Mouse (Mus musculus) midbrain, embryonic 13.5 days (tissue): ENCODE data around the gene Lrrc8c. TPM values are rescaled to one million over a fixed set of nuclear protein-coding genes. Genes with fewer than 3 reads are reported as not detected.

Experiments
- ATAC-seq: fragments of 200-750 bp; cut with Nextera tagmentation; 2 replicates; pipeline ENCODE4 v1.8.0; 2017; ENCODE audit warnings: mild to moderate bottlenecking, moderate TSS enrichment, moderate library complexity
- H3K27ac ChIP-seq: fragments of 300-500 bp; sonication (generic); 2 replicates; pipeline ENCODE4 v1.5.1; 2015; ENCODE audit warnings: inconsistent platforms, mild to moderate bottlenecking, moderate library complexity
- H3K27me3 ChIP-seq: fragments of 300-500 bp; sonication (generic); 2 replicates; pipeline ENCODE4 v1.6.1; 2015; ENCODE audit warnings: mild to moderate bottlenecking, inconsistent platforms
- H3K36me3 ChIP-seq: fragments of 300-500 bp; sonication (generic); 2 replicates; pipeline ENCODE4 v1.6.1; 2015; ENCODE audit warnings: mild to moderate bottlenecking, inconsistent platforms
- H3K4me1 ChIP-seq: fragments of 300-500 bp; sonication (generic); replicated peaks from 2 replicates; pipeline ENCODE4 v1.6.1; 2015; ENCODE audit warnings: inconsistent platforms
- H3K4me2 ChIP-seq: fragments of 300-500 bp; sonication (generic); replicated peaks from 2 replicates; pipeline ENCODE4 v1.6.1; 2015; ENCODE audit warnings: moderate library complexity, mild to moderate bottlenecking, inconsistent platforms
- H3K4me3 ChIP-seq: fragments of 300-500 bp; sonication (generic); replicated peaks from 2 replicates; pipeline ENCODE4 v1.5.1; 2015; ENCODE audit warnings: mild to moderate bottlenecking, inconsistent platforms
- H3K9ac ChIP-seq: fragments of 300-500 bp; sonication (generic); replicated peaks from 2 replicates; pipeline ENCODE4 v1.6.1; 2015; ENCODE audit warnings: mild to moderate bottlenecking, inconsistent platforms
- H3K9me3 ChIP-seq: fragments of 300-500 bp; sonication (generic); 2 replicates; pipeline ENCODE4 v1.6.1; 2016; ENCODE audit warnings: mild to moderate bottlenecking, inconsistent platforms
- WGBS: fragments of 180-500 bp; shearing (Covaris S2); methylation state at CpG from one replicate; pipeline ENCODE4 v1.1.7; 2015; 5-methylcytosine and 5-hydroxymethylcytosine counted together
- polyA plus RNA-seq: library from polyadenylated mRNA; unstranded; fragments of >200 nt; fragmentation: Nextera tagmentation; extraction: Ambion mirVana; gene quantifications from 2 replicates; pipeline ENCODE4 v1.2.1, GENCODE M21; 2015

Lrrc8c gene
- polyA plus RNA-seq, 1 experiment from 2014 or later, result 9.7 TPM

- H3K9me3 ChIP-seq, result no peaks in the 10 kb centered on the region
Measured at GRCm38 (mm10) chr5:105527477-105528331, 8.5 kb downstream of the Lrrc8c start.

GRCm38 (mm10) chr5:105530576-105530975 lies 11.4 kb downstream of the Lrrc8c start:
- H3K9ac ChIP-seq, result no peak overlapping the region
- 85% methylated on average over 6 of the region's 6 CpGs for WGBS
- H3K9me3 ChIP-seq, result no peaks in the 10 kb centered on the region
- no peak overlapping the region for H3K27ac ChIP-seq
- H3K4me1 ChIP-seq, result no peaks in the 10 kb centered on the region
- H3K36me3 ChIP-seq, result peaks cover 6% of the 10 kb centered on the region; the same call in 1 of the 2 replicates
- no peak overlapping the region for H3K4me3 ChIP-seq
- ATAC-seq, result no peak
- no peak overlapping the region for H3K4me2 ChIP-seq
- no peaks in the 10 kb centered on the region for H3K27me3 ChIP-seq

More at GRCm38 (mm10) chr5:105527477-105528331, 8.5 kb downstream of the Lrrc8c start:
- Histone ChIP-seq H3K9ac (no peak overlapping the region), H3K36me3 (peaks cover 6% of the 10 kb centered on the region), H3K27me3 (no peaks in the 10 kb centered on the region), H3K4me2 (no peak overlapping the region), H3K4me1 (no peaks in the 10 kb centered on the region), H3K27ac (no peak overlapping the region), H3K4me3 (no peak overlapping the region)
- 96% methylated on average over 23 of the region's 23 CpGs for WGBS
- no peak for ATAC-seq

DNA sequence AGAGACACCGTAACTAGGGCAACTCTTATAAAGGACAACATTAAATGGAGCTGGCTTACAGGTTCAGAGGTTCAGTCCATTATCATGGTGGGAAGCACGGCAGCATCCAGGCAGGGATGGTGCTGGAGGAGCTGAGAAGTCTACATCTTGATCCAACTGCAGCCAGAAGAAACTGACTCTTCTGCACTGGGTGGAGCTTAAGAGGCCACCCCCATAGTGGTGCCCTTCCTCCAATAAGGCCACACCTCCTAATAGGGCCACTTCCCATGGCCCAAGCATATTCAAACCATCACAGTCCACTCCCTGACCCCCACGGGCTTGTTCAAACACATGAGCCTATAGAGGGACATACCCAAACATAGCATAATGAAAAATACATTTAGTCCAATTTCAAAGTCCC lies 16.0 kb downstream of the Lrrc8c start:
- no peak overlapping the region for H3K27ac ChIP-seq
- 99% methylated on average over 3 of the region's 3 CpGs for WGBS
- no peak overlapping the region for H3K4me2 ChIP-seq
- no peaks in the 10 kb centered on the region for H3K9me3 ChIP-seq
- H3K9ac ChIP-seq, result no peak overlapping the region
- no peak for ATAC-seq
- no peaks in the 10 kb centered on the region for H3K27me3 ChIP-seq
- no peak overlapping the region for H3K4me3 ChIP-seq
- H3K4me1 ChIP-seq, result no peaks in the 10 kb centered on the region
- 0 out of 2 replicates have a peak, but pooled peaks cover 7% of the 10 kb centered on the region for H3K36me3 ChIP-seq

GRCm38 (mm10) chr5:105536172-105536571 lies 17.0 kb downstream of the Lrrc8c start:
- ATAC-seq, result no peak
- H3K27me3 ChIP-seq, result no peaks in the 10 kb centered on the region
- no peak overlapping the region for H3K4me3 ChIP-seq
- H3K9ac ChIP-seq, result no peak overlapping the region
- no peak overlapping the region for H3K4me2 ChIP-seq
- H3K27ac ChIP-seq, result no peak overlapping the region
- H3K4me1 ChIP-seq, result no peaks in the 10 kb centered on the region
- H3K9me3 ChIP-seq, result no peaks in the 10 kb centered on the region
- 91% methylated on average over 2 of the region's 2 CpGs for WGBS
- 0 out of 2 replicates have a peak, but pooled peaks cover 7% of the 10 kb centered on the region for H3K36me3 ChIP-seq

DNA sequence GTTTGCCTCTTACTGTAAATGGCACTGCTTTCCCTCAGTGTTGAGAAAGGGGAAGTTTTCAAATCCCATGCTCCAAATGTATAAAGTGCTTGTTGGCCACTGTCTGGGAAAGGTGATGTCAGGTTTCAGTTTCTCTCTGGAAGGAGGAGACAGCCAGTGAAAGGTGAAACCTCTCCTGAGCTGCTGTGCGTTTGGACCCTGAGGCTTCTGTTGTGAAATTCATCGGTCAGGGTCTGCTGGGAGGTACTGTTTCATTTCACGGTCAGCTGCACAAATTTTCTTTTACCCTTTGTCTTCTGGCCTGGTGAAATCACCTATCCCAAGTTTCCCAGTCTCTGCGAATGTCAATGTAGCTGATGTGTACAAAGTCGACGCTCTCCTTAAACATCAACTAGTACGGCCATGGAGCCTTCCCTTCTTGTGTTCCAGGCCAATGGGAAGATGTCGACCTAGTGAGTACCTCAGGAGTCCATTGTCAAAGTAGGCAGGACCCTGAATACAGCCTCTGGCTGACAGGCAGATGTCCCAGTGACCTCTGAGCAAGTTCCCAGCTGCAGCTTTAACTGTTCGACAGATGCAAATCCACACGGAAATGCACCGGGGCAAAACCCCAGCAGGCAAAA lies 18.0 kb downstream of the Lrrc8c start:
- 0 out of 2 replicates have a peak, but pooled peaks cover 7% of the 10 kb centered on the region for H3K36me3 ChIP-seq
- no peaks in the 10 kb centered on the region for H3K4me1 ChIP-seq
- no peaks in the 10 kb centered on the region for H3K27me3 ChIP-seq
- ATAC-seq, result no peak
- 73% methylated on average over 11 of the region's 11 CpGs for WGBS
- H3K9ac ChIP-seq, result no peak overlapping the region
- no peak overlapping the region for H3K4me3 ChIP-seq
- H3K4me2 ChIP-seq, result no peak overlapping the region
- H3K9me3 ChIP-seq, result no peaks in the 10 kb centered on the region
- no peak overlapping the region for H3K27ac ChIP-seq

- Histone ChIP-seq H3K4me1 (no peaks in the 10 kb centered on the region), H3K4me2 (no peak overlapping the region), H3K4me3 (no peak overlapping the region), H3K27me3 (no peaks in the 10 kb centered on the region), H3K36me3 (peaks cover 10% of the 10 kb centered on the region; the same call in 1 of the 2 replicates), H3K9me3 (no peaks in the 10 kb centered on the region), H3K9ac (no peak overlapping the region), H3K27ac (no peak overlapping the region)
- no peak for ATAC-seq
- WGBS, result 93% methylated on average over 7 of the region's 7 CpGs
Measured at GRCm38 (mm10) chr5:105541051-105541450, 21.9 kb downstream of the Lrrc8c start.

GRCm38 (mm10) chr5:105545126-105545525 lies 25.9 kb downstream of the Lrrc8c start:
- Histone ChIP-seq H3K4me2 (no peak overlapping the region), H3K36me3 (peaks cover 3% of the 10 kb centered on the region; the same call in 1 of the 2 replicates), H3K9ac (no peak overlapping the region), H3K4me1 (no peaks in the 10 kb centered on the region), H3K27me3 (no peaks in the 10 kb centered on the region), H3K4me3 (no peak overlapping the region), H3K9me3 (no peaks in the 10 kb centered on the region), H3K27ac (no peak overlapping the region)
- ATAC-seq, result no peak
- 30% methylated on average over 3 of the region's 3 CpGs for WGBS

GRCm38 (mm10) chr5:105547115-105547514 lies 27.9 kb downstream of the Lrrc8c start:
- Histone ChIP-seq H3K4me3 (no peak overlapping the region), H3K4me2 (no peak overlapping the region), H3K27ac (no peak overlapping the region), H3K9ac (no peak overlapping the region), H3K36me3 (peaks cover 3% of the 10 kb centered on the region; the same call in 1 of the 2 replicates), H3K4me1 (no peaks in the 10 kb centered on the region), H3K27me3 (no peaks in the 10 kb centered on the region), H3K9me3 (no peaks in the 10 kb centered on the region)
- 95% methylated on average over 4 of the region's 4 CpGs for WGBS
- ATAC-seq, result no peak

DNA sequence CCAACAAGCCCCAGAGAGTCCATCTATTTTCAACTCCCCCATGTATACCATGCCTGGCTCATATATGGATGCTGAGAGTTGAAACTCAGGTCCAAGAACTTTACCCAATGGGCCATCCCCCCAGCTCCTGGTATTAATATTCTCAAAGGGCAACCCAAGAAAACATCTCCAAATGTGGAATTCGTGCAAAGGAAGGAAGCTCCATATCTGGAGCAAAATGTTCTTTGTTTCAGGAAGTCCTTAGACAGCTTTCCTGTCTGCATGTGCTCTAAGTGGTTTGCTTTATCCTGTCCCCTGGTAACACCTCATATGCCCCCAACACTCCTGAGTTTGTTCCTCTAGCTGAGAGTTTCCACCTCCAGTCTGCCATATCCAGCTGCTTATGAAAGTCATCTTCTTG lies 32.6 kb downstream of the Lrrc8c start:
- 88% methylated on average over 1 of the region's 1 CpGs for WGBS
- Histone ChIP-seq H3K9ac (no peak overlapping the region), H3K9me3 (no peaks in the 10 kb centered on the region)

GRCm38 (mm10) chr5:105556291-105556690 lies 37.1 kb downstream of the Lrrc8c start:
- H3K9me3 ChIP-seq, result no peaks in the 10 kb centered on the region; the same call in 1 of the 2 replicates
- H3K36me3 ChIP-seq, result no peaks in the 10 kb centered on the region
- 95% methylated on average over 6 of the region's 6 CpGs for WGBS
- H3K4me3 ChIP-seq, result no peak overlapping the region
- no peaks in the 10 kb centered on the region for H3K27me3 ChIP-seq
- ATAC-seq, result no peak
- H3K4me2 ChIP-seq, result no peak overlapping the region
- no peak overlapping the region for H3K27ac ChIP-seq
- H3K4me1 ChIP-seq, result peaks cover 8% of the 10 kb centered on the region; the same call in 1 of the 2 replicates
- H3K9ac ChIP-seq, result no peak overlapping the region

More for the DNA sequence above, 32.6 kb downstream of the Lrrc8c start:
- ATAC-seq, result no peak
- Histone ChIP-seq H3K36me3 (no peaks in the 10 kb centered on the region), H3K4me1 (no peaks in the 10 kb centered on the region), H3K4me3 (no peak overlapping the region), H3K27me3 (no peaks in the 10 kb centered on the region), H3K27ac (no peak overlapping the region), H3K4me2 (no peak overlapping the region)

- 95% methylated on average over 3 of the region's 3 CpGs for whole genome bisulfite sequencing
- Histone ChIP-seq H3K9ac (no peak overlapping the region), H3K4me1 (peaks cover 8% of the 10 kb centered on the region; the same call in 1 of the 2 replicates), H3K4me2 (no peak overlapping the region), H3K27ac (no peak overlapping the region; the same call in 1 of the 2 replicates), H3K36me3 (no peaks in the 10 kb centered on the region), H3K27me3 (no peaks in the 10 kb centered on the region), H3K9me3 (no peaks in the 10 kb centered on the region; the same call in 1 of the 2 replicates), H3K4me3 (no peak overlapping the region)
- no peak for ATAC-seq
Measured at GRCm38 (mm10) chr5:105557346-105557745, 38.2 kb downstream of the Lrrc8c start.

- Histone ChIP-seq H3K4me2 (no peak overlapping the region), H3K27me3 (no peaks in the 10 kb centered on the region), H3K4me1 (peaks cover 8% of the 10 kb centered on the region; the same call in 1 of the 2 replicates), H3K4me3 (no peak overlapping the region), H3K9me3 (no peaks in the 10 kb centered on the region; the same call in 1 of the 2 replicates), H3K36me3 (no peaks in the 10 kb centered on the region), H3K9ac (no peak overlapping the region), H3K27ac (peak overlapping the region; percentile 4; the same call in 1 of the 2 replicates)
- WGBS, result 36% methylated on average over 4 of the region's 4 CpGs
- ATAC-seq, result peak; percentile 87
Measured at GRCm38 (mm10) chr5:105557777-105558240, 38.6 kb downstream of the Lrrc8c start.
